Mouse (Mus musculus) heart, embryonic 11.5 days (tissue): Measurements from ENCODE around the gene Rreb1. TPM values are rescaled to one million over a fixed set of nuclear protein-coding genes. Genes with fewer than 3 reads are reported as not detected.
A peak's percentile ranks its signal among the peaks of the same experiment; 100 is the strongest.

Source experiments
- ATAC-seq: fragments of 200-750 bp; cut with Nextera tagmentation; replicated peaks from 2 replicates; pipeline ENCODE4 v1.8.0; 2017; ENCODE audit warnings: moderate library complexity; ENCODE audit not compliant: insufficient number of reproducible peaks, low FRiP score, low TSS enrichment
- H3K27ac ChIP-seq: fragments of 300-500 bp; sonication (generic); 2 replicates; pipeline ENCODE4 v1.5.1; 2014; ENCODE audit warnings: mild to moderate bottlenecking, low read depth, low read length
- H3K27me3 ChIP-seq: fragments of 300-500 bp; sonication (generic); 2 replicates; pipeline ENCODE4 v1.6.1; 2014; ENCODE audit warnings: mild to moderate bottlenecking, low read length, mixed read lengths; ENCODE audit not compliant: control insufficient read depth, insufficient read depth
- H3K36me3 ChIP-seq: fragments of 300-500 bp; sonication (generic); 2 replicates; pipeline ENCODE4 v1.6.1; 2014; ENCODE audit warnings: mild to moderate bottlenecking, low read length, moderate library complexity, mixed read lengths; ENCODE audit not compliant: control insufficient read depth, insufficient read depth
- H3K4me1 ChIP-seq: fragments of 300-500 bp; sonication (generic); 2 replicates; pipeline ENCODE4 v1.6.1; 2014; ENCODE audit warnings: low read length; ENCODE audit not compliant: control insufficient read depth, insufficient read depth
- H3K4me2 ChIP-seq: fragments of 300-500 bp; sonication (generic); 2 replicates; pipeline ENCODE4 v1.6.1; 2014; ENCODE audit warnings: mild to moderate bottlenecking, moderate library complexity
- H3K4me3 ChIP-seq: fragments of 300-500 bp; sonication (generic); 2 replicates; pipeline ENCODE4 v1.5.1; 2014; ENCODE audit warnings: low read depth, low read length
- H3K9ac ChIP-seq: fragments of 300-500 bp; sonication (generic); 2 replicates; pipeline ENCODE4 v1.6.1; 2014; ENCODE audit warnings: mild to moderate bottlenecking, low read depth, low read length, moderate library complexity
- H3K9me3 ChIP-seq: fragments of 300-500 bp; sonication (generic); replicated peaks from 2 replicates; pipeline ENCODE4 v1.6.1; 2016; ENCODE audit warnings: low read length; ENCODE audit not compliant: control insufficient read depth
- WGBS: fragments of 180-500 bp; shearing (Covaris S2); extraction: QIAGEN DNeasy Blood & Tissue Kit; methylation state at CpG from one replicate; pipeline ENCODE4 v1.1.7; 2014; ENCODE audit not compliant: insufficient replicate concordance; 5-methylcytosine and 5-hydroxymethylcytosine counted together
- polyA plus RNA-seq: library from polyadenylated mRNA; unstranded; fragments of >200 nt; fragmentation: Nextera tagmentation; extraction: Ambion mirVana; gene quantifications from 2 replicates; pipeline ENCODE4 v1.2.1, GENCODE M21; 2014

The Rreb1 gene
- polyA plus RNA-seq, 1 experiment from 2014 or later = 16.6 TPM

DNA sequence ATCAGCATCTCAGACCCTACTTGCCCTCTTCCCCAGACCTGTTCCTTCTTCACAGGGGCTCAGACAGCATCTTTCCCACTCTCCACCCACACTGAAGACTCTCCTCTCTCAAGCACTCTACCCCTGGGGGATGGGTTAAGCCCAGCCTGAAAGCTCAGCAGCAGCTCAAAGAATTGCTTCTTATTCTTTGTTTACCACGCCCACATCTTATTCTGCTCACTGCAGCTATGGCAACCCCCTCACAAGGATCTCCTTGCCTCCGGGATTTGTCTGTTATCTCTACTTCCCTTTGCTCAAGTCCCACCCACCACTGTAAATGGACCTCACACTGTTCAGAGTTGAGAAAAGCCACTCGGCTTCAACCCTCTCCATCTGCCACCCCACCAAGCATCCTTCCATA, 28.7 kb upstream of the Rreb1 start:
- Histone ChIP-seq H3K4me3 (no peak overlapping the region), H3K9me3 (no peaks in the 10 kb centered on the region; the same call in 1 of the 2 replicates), H3K4me2 (no peak overlapping the region), H3K27me3 (no peaks in the 10 kb centered on the region), H3K4me1 (peaks cover 16% of the 10 kb centered on the region), H3K36me3 (no peaks in the 10 kb centered on the region), H3K27ac (no peak overlapping the region), H3K9ac (no peak overlapping the region)
- WGBS = 12% methylated on average over 3 of the region's 3 CpGs
- no peak; the same call in 1 of the 2 replicates for ATAC-seq

DNA sequence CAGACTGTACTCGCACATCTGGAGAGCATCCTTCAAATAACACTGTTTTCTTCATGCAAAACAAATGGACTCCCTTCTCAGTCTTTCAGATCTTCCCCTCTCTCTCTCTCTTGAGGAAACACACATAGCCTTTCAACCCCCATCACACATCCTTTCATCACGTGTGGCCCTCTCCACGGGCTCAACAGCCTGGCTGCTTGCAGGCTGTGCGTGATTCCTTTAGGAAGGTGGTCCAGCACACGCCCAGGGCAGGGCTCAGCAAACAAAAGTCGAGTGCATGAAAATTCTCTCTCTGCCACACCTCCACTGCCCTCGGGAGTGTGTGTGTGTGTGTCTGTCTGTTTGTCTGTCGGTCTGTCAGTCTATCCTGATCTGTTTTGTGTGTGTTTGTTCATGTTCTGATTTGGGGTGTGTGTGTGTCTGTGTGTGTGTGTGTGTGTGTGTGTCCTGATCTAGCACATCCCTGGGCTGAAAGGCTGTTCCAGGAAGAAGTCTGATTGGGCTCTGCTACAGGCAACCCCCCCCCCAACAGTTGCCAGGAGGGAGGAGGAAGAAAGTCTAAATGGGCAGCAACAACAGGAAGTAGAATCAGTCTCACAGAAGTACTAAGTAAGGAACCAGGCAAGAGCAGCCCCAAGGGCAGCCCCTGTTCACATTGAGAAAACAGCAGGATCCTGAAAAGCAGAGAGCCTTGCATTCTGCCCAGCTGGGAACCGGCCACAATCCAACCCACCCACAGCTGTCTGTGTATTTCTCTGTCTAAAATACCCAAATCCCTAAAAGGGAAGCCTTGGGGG, 26.8 kb upstream of the Rreb1 start:
- H3K27ac ChIP-seq = no peak overlapping the region

DNA sequence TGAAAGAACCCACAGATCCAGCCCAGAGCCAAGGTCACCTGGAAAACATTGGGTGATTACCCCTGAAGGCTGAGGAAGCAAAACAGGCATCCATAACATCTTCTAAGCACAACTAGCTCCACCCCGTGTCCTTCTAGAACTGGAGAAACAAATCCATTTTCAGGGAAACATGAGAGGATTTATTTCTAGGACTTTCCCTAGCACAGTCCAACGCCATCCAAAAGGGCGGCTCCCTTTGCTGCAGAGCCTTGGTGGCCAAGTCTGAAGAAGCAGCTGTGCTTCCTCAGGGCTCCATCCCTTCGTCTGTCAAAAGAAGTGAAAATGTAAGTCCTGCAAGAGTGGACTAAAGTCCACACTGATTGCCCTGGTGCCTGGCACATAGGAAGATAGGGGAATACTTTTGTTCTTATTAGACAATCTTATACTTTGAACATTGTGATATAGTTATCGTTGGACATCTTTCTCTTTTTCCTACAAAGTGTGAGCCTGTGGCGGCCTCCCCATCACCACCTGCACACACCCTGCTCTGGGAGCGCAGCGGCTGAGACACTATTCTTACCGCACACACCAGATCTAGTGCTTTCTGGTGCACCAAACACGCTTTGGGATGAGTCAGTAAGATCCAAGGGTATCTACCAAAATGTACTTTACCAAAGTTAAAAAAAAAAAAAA, 18.7 kb upstream of the Rreb1 start:
- H3K4me1 ChIP-seq = peaks cover 8% of the 10 kb centered on the region
- H3K27me3 ChIP-seq = no peaks in the 10 kb centered on the region
- no peak overlapping the region for H3K9ac ChIP-seq
- no peak overlapping the region for H3K4me3 ChIP-seq
- H3K27ac ChIP-seq = no peak overlapping the region
- no peaks in the 10 kb centered on the region; the same call in 1 of the 2 replicates for H3K9me3 ChIP-seq
- no peak overlapping the region for H3K4me2 ChIP-seq
- H3K36me3 ChIP-seq = no peaks in the 10 kb centered on the region
- no peak for ATAC-seq
- 73% methylated on average over 10 of the region's 10 CpGs for WGBS

More for the DNA sequence above, 26.8 kb upstream of the Rreb1 start:
- ATAC-seq = no peak
- Histone ChIP-seq H3K4me2 (no peak overlapping the region), H3K27me3 (no peaks in the 10 kb centered on the region), H3K4me3 (no peak overlapping the region), H3K4me1 (peaks cover 16% of the 10 kb centered on the region), H3K9ac (no peak overlapping the region), H3K9me3 (no peaks in the 10 kb centered on the region; the same call in 1 of the 2 replicates), H3K36me3 (no peaks in the 10 kb centered on the region)
- 30% methylated on average over 9 of the region's 9 CpGs for WGBS

DNA sequence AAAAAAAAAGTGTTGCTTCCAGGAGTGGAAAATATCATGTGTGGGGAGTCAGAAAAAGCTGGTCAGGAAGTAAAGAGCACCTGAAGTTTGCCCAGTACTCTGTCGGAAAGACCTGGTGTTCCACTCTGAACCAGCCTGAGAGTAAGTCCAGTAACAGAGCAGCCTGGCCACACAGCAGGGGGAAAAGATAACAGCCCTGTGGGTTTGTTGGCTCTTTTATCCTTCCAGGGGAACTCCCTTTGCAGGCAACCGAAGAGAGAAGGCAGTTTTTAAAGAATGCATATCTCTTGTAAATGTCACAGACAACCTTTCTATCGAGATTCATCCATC, 18.2 kb upstream of the Rreb1 start:
- Histone ChIP-seq H3K9ac (no peak overlapping the region), H3K4me2 (no peak overlapping the region), H3K36me3 (no peaks in the 10 kb centered on the region), H3K27me3 (no peaks in the 10 kb centered on the region), H3K4me1 (peaks cover 8% of the 10 kb centered on the region), H3K4me3 (no peak overlapping the region), H3K27ac (no peak overlapping the region), H3K9me3 (no peaks in the 10 kb centered on the region)
- ATAC-seq = no peak
- WGBS = 2% methylated on average over 3 of the region's 3 CpGs

DNA sequence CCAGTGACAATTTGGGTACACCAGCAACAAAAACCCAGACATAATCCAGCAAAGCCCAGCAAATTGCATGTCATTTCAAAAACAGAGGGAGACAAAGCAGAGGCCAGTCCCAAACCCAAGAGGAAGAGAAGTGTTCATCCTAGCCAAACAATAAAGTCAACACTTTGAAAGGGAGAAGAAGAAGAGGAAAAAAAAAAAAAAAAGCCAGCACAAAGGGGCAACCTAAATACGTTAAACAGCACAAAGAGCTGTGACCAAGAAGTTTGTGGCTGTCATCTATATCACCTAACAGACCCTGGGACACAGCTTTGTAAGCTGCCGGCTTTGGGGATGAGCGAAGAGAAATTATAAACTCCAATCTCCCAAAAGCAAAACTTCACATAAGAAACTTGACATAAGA, 17.8 kb upstream of the Rreb1 start:
- WGBS = 55% methylated on average over 3 of the region's 3 CpGs
- H3K9ac ChIP-seq = no peak overlapping the region
- no peak for ATAC-seq

DNA sequence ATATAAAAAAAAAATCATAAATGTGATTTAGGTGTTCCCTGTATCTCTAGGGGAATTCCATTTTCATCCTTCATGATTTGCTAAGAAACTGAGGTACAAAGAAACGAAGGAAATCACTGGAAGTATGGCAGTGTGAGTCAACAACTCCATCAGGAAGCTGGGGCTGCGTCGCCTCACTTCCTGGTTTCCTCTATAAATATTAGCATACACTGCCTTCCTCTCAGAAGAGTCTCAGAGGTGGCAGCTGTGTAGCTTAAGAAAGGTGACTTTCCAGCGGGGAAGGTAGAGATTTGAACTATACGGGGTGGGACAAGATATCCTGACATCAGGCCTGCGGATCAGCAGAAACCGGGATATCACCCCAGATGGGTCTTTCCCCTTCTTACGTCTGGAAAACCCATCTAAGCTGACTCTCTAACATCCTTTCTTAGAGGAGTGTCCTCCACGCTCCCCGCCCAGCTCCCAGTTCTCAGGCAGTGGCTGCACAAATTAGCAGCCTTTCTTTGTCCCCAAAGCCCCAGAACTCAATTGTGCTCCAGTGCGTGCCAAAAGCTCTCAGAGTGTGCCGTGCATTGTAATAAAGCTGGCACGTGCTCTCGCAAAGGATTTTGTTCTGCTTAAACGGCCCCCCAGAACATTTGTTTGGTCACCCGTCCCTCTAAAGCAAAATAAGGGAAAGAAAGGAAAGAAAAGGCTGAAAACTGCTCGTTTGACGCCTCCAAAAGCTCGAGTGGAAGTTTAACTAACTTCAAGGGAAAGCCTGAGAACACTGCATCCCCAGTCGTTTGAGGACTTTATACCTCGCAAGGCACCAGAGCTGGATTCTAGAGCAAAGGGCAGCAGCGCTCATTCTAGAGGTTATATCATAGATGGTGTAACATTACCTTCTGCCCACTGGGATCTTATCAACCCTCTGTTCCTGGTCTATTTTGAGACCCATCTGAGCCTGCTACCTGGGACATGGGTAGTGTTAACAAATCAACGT, 17.0 kb upstream of the Rreb1 start:
- no peaks in the 10 kb centered on the region; the same call in 1 of the 2 replicates for H3K9me3 ChIP-seq
- no peak overlapping the region for H3K9ac ChIP-seq
- ATAC-seq = no peak
- WGBS = 38% methylated on average over 23 of the region's 23 CpGs
- peak overlapping the region; percentile 15; the same call in 1 of the 2 replicates for H3K4me2 ChIP-seq
- H3K4me3 ChIP-seq = no peak overlapping the region
- peaks cover 8% of the 10 kb centered on the region for H3K4me1 ChIP-seq
- no peaks in the 10 kb centered on the region for H3K36me3 ChIP-seq
- H3K27me3 ChIP-seq = no peaks in the 10 kb centered on the region
- H3K27ac ChIP-seq = no peak overlapping the region

More for the DNA sequence above, 17.8 kb upstream of the Rreb1 start:
- Histone ChIP-seq H3K27me3 (no peaks in the 10 kb centered on the region), H3K36me3 (no peaks in the 10 kb centered on the region), H3K9me3 (no peaks in the 10 kb centered on the region), H3K4me1 (peaks cover 8% of the 10 kb centered on the region), H3K27ac (no peak overlapping the region), H3K4me3 (no peak overlapping the region), H3K4me2 (no peak overlapping the region)

DNA sequence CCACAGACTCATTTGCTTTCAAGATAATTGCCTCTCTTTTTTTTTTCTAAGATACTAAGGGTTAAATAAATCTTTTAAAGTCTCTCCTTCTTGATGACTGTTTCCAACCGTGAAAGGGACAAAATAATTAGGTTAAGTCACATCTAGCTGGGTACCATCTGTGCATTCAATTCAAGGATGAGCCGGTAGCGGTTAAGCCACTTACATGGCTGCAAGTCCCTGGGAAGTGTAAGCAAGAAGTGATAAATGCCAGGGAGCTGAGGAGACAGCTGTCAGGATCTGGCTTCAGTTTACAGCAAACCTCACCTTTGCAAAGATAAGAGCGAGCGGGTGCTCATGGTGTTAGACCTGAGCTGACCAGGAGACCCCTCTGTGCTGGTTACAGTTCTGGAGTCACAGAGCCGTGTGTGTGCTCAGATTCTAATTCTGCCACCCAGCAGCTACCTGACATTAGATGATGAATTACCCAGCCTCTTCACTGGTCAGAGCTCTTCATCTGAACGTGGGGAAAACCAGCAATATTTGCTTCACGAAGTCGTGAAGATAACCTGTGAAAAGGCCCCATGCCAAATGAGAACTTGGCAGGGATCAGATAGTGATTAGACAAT, 14.3 kb upstream of the Rreb1 start:
- no peak for ATAC-seq
- WGBS = 27% methylated on average over 9 of the region's 9 CpGs

DNA sequence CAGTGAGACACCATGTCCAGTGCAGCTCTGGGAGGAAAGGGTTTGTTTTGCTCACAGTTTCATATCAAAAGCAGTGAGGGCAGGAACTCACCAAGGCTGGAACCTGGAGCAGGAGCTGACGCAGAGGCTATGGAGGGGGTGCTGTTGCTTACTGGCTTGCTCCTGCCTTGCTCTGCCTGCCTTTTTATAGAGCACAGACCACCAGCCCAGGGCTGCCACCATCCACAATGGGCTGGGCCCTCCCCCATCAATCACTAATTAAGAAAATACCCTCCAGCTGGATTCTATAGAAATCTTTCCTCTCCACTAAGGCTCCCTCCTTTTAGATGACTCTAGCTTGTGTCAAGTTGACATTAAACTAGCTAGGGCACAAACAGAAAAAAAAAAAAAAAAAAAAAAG, 8.4 kb upstream of the Rreb1 start:
- ATAC-seq = no peak
- 32% methylated on average over 1 of the region's 1 CpGs for WGBS

More for the DNA sequence above, 14.3 kb upstream of the Rreb1 start:
- Histone ChIP-seq H3K36me3 (no peaks in the 10 kb centered on the region), H3K27ac (no peak overlapping the region), H3K9ac (no peak overlapping the region), H3K4me1 (peaks cover 8% of the 10 kb centered on the region), H3K9me3 (no peaks in the 10 kb centered on the region; the same call in 1 of the 2 replicates), H3K4me2 (no peak overlapping the region), H3K4me3 (no peak overlapping the region), H3K27me3 (no peaks in the 10 kb centered on the region)

More for the DNA sequence above, 8.4 kb upstream of the Rreb1 start:
- no peak overlapping the region for H3K27ac ChIP-seq
- no peaks in the 10 kb centered on the region; the same call in 1 of the 2 replicates for H3K9me3 ChIP-seq
- H3K4me2 ChIP-seq = no peak overlapping the region
- H3K4me3 ChIP-seq = no peak overlapping the region
- H3K4me1 ChIP-seq = no peaks in the 10 kb centered on the region; the same call in 1 of the 2 replicates
- H3K27me3 ChIP-seq = no peaks in the 10 kb centered on the region
- no peak overlapping the region for H3K9ac ChIP-seq
- no peaks in the 10 kb centered on the region for H3K36me3 ChIP-seq
